Mouse (Mus musculus) kidney, postnatal 10 days (tissue): ENCODE measurements at regions not wholly inside any gene's neighbourhood (a gene's known extent, or its start where the extent isn't known, plus 50 kb on each side); places are given as distances from the start of the nearest gene placed in this dataset.

ENCODE experiments used
- DNase-seq: peaks from one replicate; pipeline ENCODE4 v3.0.0; 2021; ENCODE audit warnings: mixed read lengths

- peak; percentile 7 for DNase-seq
These were observed 248.9 kb downstream of the Nedd1 start for GRCm38 (mm10) chr10:92473282-92473681.

- DNase-seq: no peak
These were observed 251.1 kb downstream of the Nedd1 start for GRCm38 (mm10) chr10:92471111-92471510.

- DNase-seq: no peak
These were observed 267.0 kb downstream of the Nedd1 start for GRCm38 (mm10) chr10:92455195-92455594.

- DNase-seq: peak; percentile 12
These were observed 268.7 kb downstream of the Nedd1 start for GRCm38 (mm10) chr10:92453550-92453949.

- no peak for DNase-seq
These were observed 276.3 kb downstream of the Nedd1 start for GRCm38 (mm10) chr10:92445957-92446356.

GRCm38 (mm10) chr10:92438621-92439394, 283.4 kb downstream of the Nedd1 start:
- no peak for DNase-seq

GRCm38 (mm10) chr10:92429256-92429655, 293.0 kb downstream of the Nedd1 start:
- DNase-seq: no peak

GRCm38 (mm10) chr10:92428026-92428425, 294.2 kb downstream of the Nedd1 start:
- DNase-seq: no peak

GRCm38 (mm10) chr10:92426443-92426842, 295.8 kb downstream of the Nedd1 start:
- DNase-seq: no peak

- DNase-seq: peak; percentile 10
These were observed 309.5 kb downstream of the Nedd1 start for GRCm38 (mm10) chr10:92412737-92413136.

- peak; percentile 6 for DNase-seq
These were observed 311.4 kb downstream of the Nedd1 start for GRCm38 (mm10) chr10:92410813-92411325.

GRCm38 (mm10) chr10:92404697-92405293, 317.4 kb downstream of the Nedd1 start:
- peak; percentile 9 for DNase-seq

- no peak for DNase-seq
These were observed 321.6 kb downstream of the Nedd1 start for GRCm38 (mm10) chr10:92400587-92401090.

GRCm38 (mm10) chr10:92389176-92389732, 333.0 kb downstream of the Nedd1 start:
- DNase-seq: no peak

- DNase-seq: no peak
These were observed 355.1 kb downstream of the Nedd1 start for GRCm38 (mm10) chr10:92367126-92367525.

- DNase-seq: no peak
These were observed 365.5 kb downstream of the Nedd1 start for GRCm38 (mm10) chr10:92356738-92357137.

- no peak for DNase-seq
These were observed 373.2 kb downstream of the Nedd1 start for GRCm38 (mm10) chr10:92349043-92349442.

GRCm38 (mm10) chr10:92347960-92348675, 374.1 kb downstream of the Nedd1 start:
- DNase-seq: no peak

GRCm38 (mm10) chr10:92339671-92340070, 382.5 kb downstream of the Nedd1 start:
- DNase-seq: no peak

GRCm38 (mm10) chr10:92336949-92337348, 385.3 kb downstream of the Nedd1 start:
- DNase-seq: no peak

- no peak for DNase-seq
These were observed 386.1 kb downstream of the Nedd1 start for GRCm38 (mm10) chr10:92336138-92336537.

GRCm38 (mm10) chr10:92335141-92335540, 387.1 kb downstream of the Nedd1 start:
- DNase-seq: no peak

GRCm38 (mm10) chr10:92333869-92334268, 388.4 kb downstream of the Nedd1 start:
- DNase-seq: peak; percentile 16
